Mouse (Mus musculus) gastrocnemius, adult 8-10 months (tissue): ENCODE measurements around the gene Kif16b. TPM values are rescaled to one million over a fixed set of nuclear protein-coding genes. Genes with fewer than 3 reads are reported as not detected.
A peak's percentile ranks its signal among the peaks of the same experiment; 100 is the strongest.

Experiments
- DNase-seq, 2 experiments: peaks; one replicate each; pipeline ENCODE4 v3.0.0; 2022; ENCODE audit warnings: low spot score in 2 of 2
- total RNA-seq, 4 experiments: library from RNA; stranded (reverse); gene quantifications; 2 replicates each; pipeline ENCODE4 v1.2.4; 2022

Gene Kif16b
- total RNA-seq, 4 experiments from 2014 or later = 34.5 to 50.7 (median 42.1) TPM

DNA sequence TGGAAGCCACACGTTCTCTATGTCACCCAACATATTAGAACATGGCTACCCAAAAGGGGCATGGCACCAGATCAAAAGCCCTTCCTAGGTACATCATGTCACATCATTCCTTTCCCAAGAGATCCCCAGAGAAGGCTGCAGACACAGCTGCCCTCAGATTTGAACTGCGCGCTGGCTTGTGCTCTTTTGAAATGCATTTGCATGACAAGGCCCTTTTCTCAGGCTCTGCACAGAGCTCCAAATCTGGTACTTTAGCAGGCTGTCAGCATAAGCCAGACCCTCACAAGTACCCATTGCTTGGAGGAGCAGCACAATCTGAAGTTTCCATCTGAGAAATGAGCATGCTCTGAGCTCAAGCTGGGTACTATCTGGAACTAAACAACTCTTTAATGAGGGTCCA is 165.6 kb downstream of the Kif16b start:
- DNase-seq = no peak

DNA sequence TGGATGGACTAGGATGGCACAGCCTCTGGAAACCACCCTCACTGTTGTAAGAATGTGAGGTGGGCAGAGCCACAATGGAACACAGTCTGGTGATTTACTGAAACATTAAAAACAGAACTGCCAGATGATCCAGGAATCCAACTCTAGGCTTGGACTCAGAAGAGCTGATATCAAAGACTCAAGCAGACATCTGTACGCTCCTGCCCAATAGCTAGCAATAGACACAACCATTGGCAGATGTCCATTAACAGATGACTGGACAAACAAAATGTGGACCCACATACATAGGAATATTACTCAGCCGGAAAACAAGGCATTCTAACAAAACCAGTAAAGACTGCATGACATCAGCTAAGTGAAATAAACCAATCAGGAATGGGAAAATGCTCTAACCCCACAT is 167.3 kb downstream of the Kif16b start:
- DNase-seq = no peak

DNA sequence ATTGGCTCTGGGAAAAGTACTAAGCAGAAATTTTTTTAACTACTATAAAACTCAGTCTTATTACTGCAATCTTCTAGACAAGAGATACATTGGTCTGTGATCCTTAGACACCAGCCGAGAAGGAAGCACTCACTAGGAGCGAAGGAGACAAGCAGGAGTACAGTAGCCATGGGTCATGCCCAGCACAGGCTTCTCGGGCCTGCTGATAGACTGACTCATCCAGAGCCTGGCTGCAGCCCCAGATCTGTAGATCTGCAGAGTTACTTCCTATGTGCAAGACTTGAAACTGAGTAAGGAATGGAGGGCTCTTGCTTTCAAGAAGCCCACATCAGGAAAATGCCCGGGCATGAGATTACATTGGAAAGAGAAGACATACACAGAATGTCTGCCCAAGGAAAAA is 169.0 kb downstream of the Kif16b start:
- DNase-seq = no peak

DNA sequence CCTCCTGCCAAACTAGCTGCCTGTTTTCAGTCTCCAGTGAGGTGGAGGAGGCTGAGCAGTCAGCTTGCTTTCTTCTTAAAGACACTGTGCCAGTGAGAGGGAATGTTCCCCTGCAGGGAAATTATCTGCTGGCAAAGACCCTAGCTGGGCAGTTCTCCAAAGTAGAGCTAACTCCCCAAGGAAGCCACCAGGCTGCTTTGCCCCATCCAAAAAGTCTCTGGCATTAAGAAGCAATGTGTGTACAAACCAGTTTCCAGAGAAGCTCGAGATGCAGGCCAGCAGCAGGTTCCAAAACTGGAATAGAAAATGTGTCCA is 169.6 kb downstream of the Kif16b start:
- peak; percentile 57 to 75 for DNase-seq

DNA sequence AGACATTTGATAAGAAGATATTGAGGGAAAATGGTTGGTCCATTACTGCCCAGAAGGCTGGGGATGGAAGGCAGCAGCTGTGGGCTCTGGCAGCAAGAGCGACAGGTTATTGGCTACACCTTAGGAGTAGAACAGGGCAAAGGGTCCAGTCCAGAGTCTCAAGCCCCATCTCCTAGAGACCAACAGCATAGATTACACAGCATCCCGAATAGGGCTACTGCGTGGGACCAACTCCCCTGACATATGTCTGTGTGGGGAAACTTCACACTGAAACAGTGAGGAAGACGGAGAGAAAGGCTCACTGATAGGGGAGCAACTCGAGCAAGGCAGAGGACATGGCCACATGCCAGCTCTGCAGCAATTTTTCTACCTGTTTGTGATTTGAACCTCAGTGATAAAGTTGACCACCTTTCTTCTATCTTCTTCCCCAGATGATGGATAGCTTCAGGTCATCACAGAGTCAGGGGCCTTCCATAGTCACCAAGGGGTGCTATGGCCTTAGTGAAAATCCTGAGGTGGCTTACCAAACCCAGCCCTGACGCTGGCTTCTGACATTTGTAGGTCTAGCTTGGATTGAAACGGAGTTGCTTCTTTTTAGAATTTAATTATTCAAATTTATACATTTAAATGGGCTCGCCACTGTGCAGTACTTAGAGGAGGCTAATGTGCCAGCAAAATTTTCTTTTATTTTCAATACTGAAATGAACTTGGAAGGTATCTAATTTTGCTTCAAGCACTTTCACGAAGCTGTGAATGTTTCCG is 170.1 kb downstream of the Kif16b start:
- DNase-seq = no peak

- DNase-seq = no peak
Measured at GRCm38 (mm10) chr2:142724215-142725001, 176.9 kb downstream of the Kif16b start.

- no peak for DNase-seq
Measured at GRCm38 (mm10) chr2:142720174-142720573, 181.2 kb downstream of the Kif16b start.

- no peak for DNase-seq
Measured at GRCm38 (mm10) chr2:142718998-142719397, 182.3 kb downstream of the Kif16b start.

DNA sequence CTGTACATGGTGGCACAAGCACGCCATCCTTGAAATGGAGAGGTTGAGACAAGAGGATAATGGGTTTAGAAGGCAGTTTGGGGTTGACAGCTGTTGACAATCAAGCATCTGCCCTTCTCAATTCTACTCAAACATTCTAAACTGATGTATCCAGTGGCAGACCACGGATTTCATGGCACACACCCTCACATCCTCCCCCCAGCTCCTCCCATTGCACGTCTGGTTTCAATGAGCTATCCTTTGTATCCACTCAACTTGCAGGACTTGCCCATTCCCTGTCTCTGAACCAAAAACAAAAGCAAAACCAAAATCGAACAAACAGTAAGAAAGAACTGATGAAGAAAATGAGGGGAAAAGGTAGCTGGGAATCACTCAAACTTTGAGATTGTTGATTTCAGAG is 183.7 kb downstream of the Kif16b start:
- no peak for DNase-seq

GRCm38 (mm10) chr2:142715912-142716260 is 185.4 kb downstream of the Kif16b start:
- DNase-seq = no peak

GRCm38 (mm10) chr2:142715186-142715911 is 186.0 kb downstream of the Kif16b start:
- DNase-seq = no peak

DNA sequence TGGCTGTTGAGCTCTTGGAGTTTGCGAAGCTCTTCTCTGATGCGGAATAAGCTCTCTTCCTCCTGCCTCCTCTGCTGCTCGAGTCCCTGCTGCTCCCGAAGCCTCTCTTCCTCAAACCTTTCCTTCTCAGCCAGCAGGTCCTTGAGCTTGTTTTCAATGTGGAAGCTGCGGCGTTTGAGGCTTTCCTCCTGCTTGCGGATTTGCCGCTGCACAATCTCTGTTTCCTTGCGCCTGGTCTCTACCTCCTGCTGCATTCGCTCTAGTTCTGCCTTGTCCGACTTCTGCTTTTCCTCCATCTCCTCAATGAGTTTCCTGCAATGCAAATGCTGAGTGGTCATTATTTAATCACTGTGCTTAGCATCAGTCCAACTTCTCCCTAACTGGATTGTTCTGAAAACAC is 188.6 kb downstream of the Kif16b start:
- DNase-seq = no peak

GRCm38 (mm10) chr2:142709326-142709725 is 192.0 kb downstream of the Kif16b start:
- DNase-seq = no peak

- DNase-seq = no peak
Measured at GRCm38 (mm10) chr2:142700689-142701088, 200.6 kb downstream of the Kif16b start.

- peak in 1 of 2 experiments; percentile 42 for DNase-seq
Measured at GRCm38 (mm10) chr2:142698650-142699049, 202.7 kb downstream of the Kif16b start.

DNA sequence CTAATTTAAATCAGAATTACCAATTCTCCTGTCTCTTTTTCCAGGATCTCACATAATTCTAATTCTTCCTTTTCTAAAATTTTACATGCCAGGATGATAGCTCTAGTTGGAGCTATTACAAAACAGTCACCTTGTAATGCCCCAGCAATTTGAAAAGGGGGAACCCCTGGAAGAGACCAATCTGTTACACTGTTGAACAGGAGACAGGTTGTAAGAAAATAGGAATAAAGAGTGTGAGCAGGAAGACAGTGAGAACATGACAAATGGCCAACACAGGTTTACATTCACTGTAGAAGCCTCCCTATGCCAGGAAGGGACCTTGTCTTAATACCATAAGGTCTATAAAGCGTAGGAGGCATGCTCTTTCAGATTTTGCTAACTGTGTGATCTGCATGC is 206.4 kb downstream of the Kif16b start:
- no peak for DNase-seq

DNA sequence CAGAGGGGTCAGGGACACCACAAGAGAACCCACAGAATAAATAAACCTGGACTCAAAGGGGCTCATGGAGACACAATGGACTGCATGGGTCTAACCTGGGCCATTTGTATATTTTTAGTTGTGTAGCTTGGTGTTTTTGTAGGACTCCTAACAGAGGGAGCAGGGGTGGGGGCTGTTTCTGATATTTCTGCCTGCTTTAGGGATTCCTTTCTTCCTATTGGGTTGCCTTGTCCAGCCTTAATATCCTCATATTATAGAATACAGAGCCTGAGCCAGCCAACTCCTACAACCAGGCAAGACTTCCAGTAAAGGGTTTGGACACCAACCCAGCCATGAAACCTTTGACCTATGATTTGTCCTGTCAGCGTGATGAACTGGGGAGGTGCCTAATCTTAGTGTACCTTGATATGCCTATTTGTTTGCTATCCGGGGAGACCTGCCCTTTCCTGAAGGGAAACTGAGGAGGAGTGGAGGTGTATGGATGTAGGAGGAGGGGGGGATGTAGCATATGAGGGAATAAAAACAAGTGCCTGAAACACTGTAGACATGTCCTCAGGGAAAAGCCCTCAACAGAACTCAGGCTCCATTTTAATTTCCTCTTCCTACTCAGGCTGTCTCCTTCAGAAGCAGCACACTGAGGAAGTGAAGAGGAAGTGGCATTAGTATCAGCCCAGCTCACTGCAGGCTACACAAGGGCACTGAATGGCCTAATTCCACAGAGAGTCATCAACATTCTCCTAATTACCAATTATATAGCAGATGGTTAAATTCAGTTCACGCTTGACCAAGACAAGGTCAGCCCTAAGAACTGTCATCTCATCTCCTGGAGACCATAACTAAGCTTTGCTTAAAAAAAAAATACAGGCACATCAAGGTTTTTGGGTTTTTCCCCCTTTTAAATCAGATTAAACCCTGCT is 207.1 kb downstream of the Kif16b start:
- DNase-seq = no peak

DNA sequence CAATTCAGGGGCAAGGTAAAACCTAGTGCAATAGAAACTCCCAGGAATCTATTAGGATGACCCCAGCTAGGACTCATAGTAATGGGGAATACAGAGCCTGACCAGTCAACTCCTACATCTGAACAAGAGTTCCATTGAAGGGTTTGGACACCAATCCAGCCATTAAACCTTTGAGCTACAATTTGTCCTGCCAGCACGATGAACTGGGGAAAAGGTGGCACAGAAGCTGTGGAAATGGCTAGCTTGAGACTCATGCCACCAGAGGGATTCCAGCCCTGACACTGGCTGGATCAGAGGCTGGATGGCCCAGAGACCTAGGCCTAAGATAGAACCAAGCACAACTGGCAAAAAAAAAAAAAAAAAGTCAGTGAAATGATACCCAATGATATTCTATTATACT is 207.9 kb downstream of the Kif16b start:
- no peak for DNase-seq

DNA sequence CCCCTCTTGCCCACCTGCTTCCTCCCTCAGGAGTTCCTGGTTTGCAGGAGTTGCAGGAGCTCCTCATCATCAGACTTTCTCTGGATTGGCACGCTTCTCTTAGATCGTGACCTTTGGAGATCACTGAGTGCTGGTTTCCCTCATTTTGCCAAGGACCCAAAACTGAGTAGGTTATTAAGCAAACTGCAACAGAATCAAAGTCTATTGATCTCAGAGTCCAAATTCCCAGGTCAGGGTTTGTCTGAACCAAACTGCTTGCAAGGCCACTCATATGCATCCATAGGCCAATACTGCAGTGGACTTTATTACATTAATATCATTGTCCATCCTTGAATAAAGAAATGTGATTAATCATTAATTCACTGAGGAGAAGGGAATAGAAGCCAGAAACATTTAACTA is 211.8 kb downstream of the Kif16b start:
- no peak for DNase-seq

DNA sequence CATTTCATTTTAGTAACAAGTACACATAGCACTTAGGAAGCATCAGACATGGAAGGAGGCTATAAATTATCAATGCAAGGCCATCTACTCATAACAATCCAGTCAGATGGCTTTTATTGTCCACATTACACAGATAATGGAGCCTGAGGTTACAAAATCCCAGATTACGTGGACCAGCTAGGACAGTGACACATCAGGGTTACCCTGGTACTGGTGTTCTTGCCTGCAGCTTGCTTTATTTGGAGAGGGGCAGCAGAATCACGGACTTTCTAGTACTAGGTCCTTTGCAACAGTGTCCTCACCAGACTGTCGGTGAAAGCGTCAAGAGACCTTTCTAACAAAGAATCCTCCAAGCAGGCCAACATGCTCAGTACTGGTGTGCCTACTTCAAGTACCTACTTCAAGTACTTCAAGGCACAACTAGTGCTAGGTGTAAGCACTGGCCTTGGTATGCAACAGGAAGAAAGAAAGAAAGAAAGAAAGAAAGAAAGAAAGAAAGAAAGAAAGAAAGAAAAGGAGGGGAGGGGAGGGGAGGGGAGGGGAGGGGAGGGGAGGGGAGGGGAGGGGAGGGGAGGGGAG is 213.3 kb downstream of the Kif16b start:
- no peak for DNase-seq
